Mouse (Mus musculus) stomach, embryonic 14.5 days (tissue): ENCODE data around the gene Hist1h4h. TPM values are rescaled to one million over a fixed set of nuclear protein-coding genes. Genes with fewer than 3 reads are reported as not detected.
"Not testable (repeated sequence)": the region's sequence is repeated elsewhere in the genome, so short reads cannot be mapped to it uniquely, and the experiment has no call there.

Experiments
- ATAC-seq: fragments of 200-750 bp; cut with Nextera tagmentation; 2 replicates; pipeline ENCODE4 v1.8.0; 2017; ENCODE audit warnings: low read depth, moderate TSS enrichment; ENCODE audit not compliant: insufficient number of reproducible peaks, insufficient read depth, low FRiP score
- H3K27ac ChIP-seq: fragments of 300-500 bp; sonication (generic); 2 replicates; pipeline ENCODE4 v1.5.1; 2014; ENCODE audit warnings: mild to moderate bottlenecking, low read length, moderate library complexity, mixed read lengths
- H3K27me3 ChIP-seq: fragments of 300-500 bp; sonication (generic); 2 replicates; pipeline ENCODE4 v1.6.1; 2014; ENCODE audit warnings: low read length, control low read depth, mixed read lengths; ENCODE audit not compliant: control insufficient read depth, insufficient read depth
- H3K36me3 ChIP-seq: fragments of 300-500 bp; sonication (generic); 2 replicates; pipeline ENCODE4 v1.6.1; 2014; ENCODE audit warnings: mild to moderate bottlenecking, control low read depth, low read length, moderate library complexity, mixed read lengths; ENCODE audit not compliant: control insufficient read depth, insufficient read depth
- H3K4me1 ChIP-seq: fragments of 300-500 bp; sonication (generic); 2 replicates; pipeline ENCODE4 v1.6.1; 2014; ENCODE audit warnings: low read length, control low read depth, mixed read lengths; ENCODE audit not compliant: control insufficient read depth, insufficient read depth
- H3K4me2 ChIP-seq: fragments of 300-500 bp; sonication (generic); replicated peaks from 2 replicates; pipeline ENCODE4 v1.6.1; 2014; ENCODE audit warnings: low read depth, low read length, control low read depth
- H3K4me3 ChIP-seq: fragments of 300-500 bp; sonication (generic); 2 replicates; pipeline ENCODE4 v1.5.1; 2014; ENCODE audit warnings: low read depth, low read length, control low read depth
- H3K9ac ChIP-seq: fragments of 300-500 bp; sonication (generic); replicated peaks from 2 replicates; pipeline ENCODE4 v1.6.1; 2014; ENCODE audit warnings: low read depth, mild to moderate bottlenecking, control low read depth, low read length, moderate library complexity, mixed read lengths
- H3K9me3 ChIP-seq: fragments of 300-500 bp; sonication (generic); 2 replicates; pipeline ENCODE4 v1.6.1; 2016; ENCODE audit warnings: low read depth, low read length, control low read depth; ENCODE audit not compliant: control insufficient read depth
- WGBS: fragments of 180-500 bp; shearing (Covaris S2); extraction: QIAGEN DNeasy Blood & Tissue Kit; methylation state at CpG from one replicate; pipeline ENCODE4 v1.1.7; 2014; 5-methylcytosine and 5-hydroxymethylcytosine counted together
- polyA plus RNA-seq: library from polyadenylated mRNA; unstranded; fragments of >200 nt; fragmentation: Nextera tagmentation; extraction: Ambion mirVana; gene quantifications from 2 replicates; pipeline ENCODE4 v1.2.1, GENCODE M21; 2014

Gene Hist1h4h
- polyA plus RNA-seq, 1 experiment from 2014 or later: 6.7 TPM

GRCm38 (mm10) chr13:23551931-23552914 is 21.4 kb downstream of the Hist1h4h start:
- 46% methylated on average over 8 of the region's 8 CpGs for WGBS
- H3K9ac ChIP-seq: no peak overlapping the region
- no peaks in the 10 kb centered on the region for H3K36me3 ChIP-seq
- peaks cover 11% of the 10 kb centered on the region; the same call in 1 of the 2 replicates for H3K4me1 ChIP-seq
- peak overlapping the region; percentile 56 for H3K4me2 ChIP-seq
- ATAC-seq: no peak
- no peaks in the 10 kb centered on the region for H3K27me3 ChIP-seq
- peak overlapping the region; percentile 88 for H3K27ac ChIP-seq
- no peaks in the 10 kb centered on the region for H3K9me3 ChIP-seq
- H3K4me3 ChIP-seq: peak overlapping the region; percentile 39; the same call in 1 of the 2 replicates

- no peaks in the 10 kb centered on the region for H3K9me3 ChIP-seq
- ATAC-seq: no peak
- no peak within 1 kb of the TSS for H3K9ac ChIP-seq
- H3K4me1 ChIP-seq: peaks cover 11% of the 10 kb centered on the region; the same call in 1 of the 2 replicates
- H3K36me3 ChIP-seq: no peaks in the 10 kb centered on the region
- peak within 1 kb of the TSS; percentile 99 for H3K27ac ChIP-seq
- 0 out of 2 replicates have a peak within 1 kb of the TSS, but pooled peaks have one; percentile 39 for H3K4me3 ChIP-seq
- H3K4me2 ChIP-seq: peak within 1 kb of the TSS; percentile 56
- H3K27me3 ChIP-seq: no peaks in the 10 kb centered on the region
Observed at GRCm38 (mm10) chr13:23552962-23553361, 22.1 kb downstream of the Hist1h4h start, which contains the start of gene Hist1h1d. TSS of gene Hist1h1d (plus strand) at chr13:23553262.

GRCm38 (mm10) chr13:23554393-23554792 is 23.5 kb downstream of the Hist1h4h start:
- Histone ChIP-seq H3K27ac (peak overlapping the region; percentile 99), H3K9me3 (no peaks in the 10 kb centered on the region), H3K9ac (peak overlapping the region; percentile 92), H3K4me2 (peak overlapping the region; percentile 94), H3K4me1 (peaks cover 11% of the 10 kb centered on the region; the same call in 1 of the 2 replicates), H3K4me3 (peak overlapping the region; percentile 69), H3K36me3 (no peaks in the 10 kb centered on the region), H3K27me3 (no peaks in the 10 kb centered on the region)
- WGBS: 20% methylated on average over 9 of the region's 9 CpGs
- no peak for ATAC-seq

GRCm38 (mm10) chr13:23554925-23555838 is 24.3 kb downstream of the Hist1h4h start:
- Histone ChIP-seq H3K27me3 (no peaks in the 10 kb centered on the region), H3K4me2 (peak overlapping the region; percentile 94), H3K9me3 (no peaks in the 10 kb centered on the region), H3K9ac (peak overlapping the region; percentile 92), H3K4me1 (peaks cover 11% of the 10 kb centered on the region; the same call in 1 of the 2 replicates), H3K4me3 (peak overlapping the region; percentile 69), H3K36me3 (no peaks in the 10 kb centered on the region), H3K27ac (peak overlapping the region; percentile 99)
- under 1% methylated on average over 53 of the region's 54 CpGs for WGBS
- ATAC-seq: peak; percentile 88

- peak; percentile 75 for ATAC-seq
- H3K4me2 ChIP-seq: peak overlapping the region; percentile 94
- peak overlapping the region; percentile 69 for H3K4me3 ChIP-seq
- whole genome bisulfite sequencing: 0% methylated on average over 18 of the region's 18 CpGs
- no peaks in the 10 kb centered on the region for H3K36me3 ChIP-seq
- H3K4me1 ChIP-seq: peaks cover 11% of the 10 kb centered on the region; the same call in 1 of the 2 replicates
- H3K27ac ChIP-seq: peak overlapping the region; percentile 99
- no peaks in the 10 kb centered on the region for H3K27me3 ChIP-seq
- peak overlapping the region; percentile 92 for H3K9ac ChIP-seq
- no peaks in the 10 kb centered on the region for H3K9me3 ChIP-seq
Observed at GRCm38 (mm10) chr13:23555839-23556416, 25.1 kb downstream of the Hist1h4h start.

- H3K9ac ChIP-seq: 0 out of 2 replicates have a peak overlapping the region, but pooled peaks have one; percentile 15
- WGBS: 59% methylated on average over 3 of the region's 3 CpGs
- H3K4me2 ChIP-seq: peak overlapping the region; percentile 94
- H3K36me3 ChIP-seq: no peaks in the 10 kb centered on the region
- H3K27ac ChIP-seq: peak overlapping the region; percentile 99
- no peak for ATAC-seq
- peaks cover 11% of the 10 kb centered on the region; the same call in 1 of the 2 replicates for H3K4me1 ChIP-seq
- peak overlapping the region; percentile 69; the same call in 1 of the 2 replicates for H3K4me3 ChIP-seq
- H3K27me3 ChIP-seq: no peaks in the 10 kb centered on the region
- no peaks in the 10 kb centered on the region for H3K9me3 ChIP-seq
Observed at GRCm38 (mm10) chr13:23556906-23557305, 26.1 kb downstream of the Hist1h4h start.

- not testable (repeated sequence) for H3K9ac ChIP-seq, H3K36me3 ChIP-seq, H3K27me3 ChIP-seq, ATAC-seq, H3K27ac ChIP-seq, H3K4me1 ChIP-seq, H3K9me3 ChIP-seq, H3K4me3 ChIP-seq
- 0 out of 2 replicates have a peak overlapping the region, but pooled peaks have one; percentile 13 for H3K4me2 ChIP-seq
- 19% methylated on average over 2 of the region's 2 CpGs for WGBS
Observed at GRCm38 (mm10) chr13:23560699-23561098, 29.8 kb downstream of the Hist1h4h start.
